Mouse (Mus musculus) forelimb bud, embryonic 11.5 days (tissue): ENCODE measurements at regions not wholly inside any gene's neighbourhood (a gene's known extent, or its start where the extent isn't known, plus 50 kb on each side); places are given as distances from the start of the nearest gene placed in this dataset.
A peak's percentile ranks its signal among the peaks of the same experiment; 100 is the strongest.

Experiments
- DNase-seq: peaks from one replicate; pipeline ENCODE4 v3.0.0-alpha.2; 2012; ENCODE audit warnings: low read depth, low spot score

- DNase-seq: no peak
Measured at GRCm38 (mm10) chr19:52321626-52322025, 57.5 kb downstream of the Ins1 start.

- no peak for DNase-seq
Measured at GRCm38 (mm10) chr19:52331398-52331797, 67.3 kb downstream of the Ins1 start.

- DNase-seq: peak; percentile 47
Measured at GRCm38 (mm10) chr19:52355175-52355574, 91.1 kb downstream of the Ins1 start.

GRCm38 (mm10) chr19:52374892-52375578 lies 110.9 kb downstream of the Ins1 start:
- DNase-seq: no peak

GRCm38 (mm10) chr19:52406653-52407052 lies 142.6 kb downstream of the Ins1 start:
- no peak for DNase-seq

GRCm38 (mm10) chr19:52428768-52429167 lies 164.7 kb downstream of the Ins1 start:
- DNase-seq: no peak

- no peak for DNase-seq
Measured at GRCm38 (mm10) chr19:52442523-52442922, 178.4 kb downstream of the Ins1 start.

- no peak for DNase-seq
Measured at GRCm38 (mm10) chr19:52448931-52449330, 184.8 kb downstream of the Ins1 start.

GRCm38 (mm10) chr19:52449392-52449791 lies 185.3 kb downstream of the Ins1 start:
- DNase-seq: no peak
